Mouse (Mus musculus): ENCODE measurements around the gene Dct.

DNA sequence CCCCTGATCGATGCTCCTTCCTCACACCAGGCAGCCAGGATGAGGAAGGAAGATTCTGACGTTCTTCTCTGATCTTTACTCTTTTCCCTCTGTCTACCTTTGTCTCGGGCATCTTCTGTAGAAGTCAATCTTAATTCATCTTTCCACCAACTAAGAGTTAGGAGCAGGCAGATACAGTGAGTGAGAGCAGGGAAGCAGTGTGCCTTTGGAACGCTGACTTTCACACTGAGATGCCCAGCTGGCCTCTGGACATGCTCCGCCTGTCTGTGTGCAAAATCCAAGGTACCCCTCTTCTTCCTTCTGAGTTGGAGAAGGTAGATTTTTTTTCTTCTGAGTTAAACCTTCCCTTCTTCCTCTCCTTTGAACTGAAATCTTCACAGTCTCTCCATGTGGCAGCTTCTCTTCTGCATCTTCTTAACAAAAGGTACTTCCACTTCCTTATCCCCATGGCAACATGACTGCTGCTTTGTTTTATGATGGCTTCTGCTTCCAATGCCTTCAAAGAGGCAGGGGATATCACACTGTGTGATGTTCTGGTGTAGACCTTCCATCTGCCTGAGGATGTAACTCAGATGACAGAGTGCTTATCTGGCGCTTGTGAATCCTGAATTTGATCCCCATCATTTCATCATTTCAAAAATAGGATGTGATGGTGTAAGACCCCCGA is 9.9 kb upstream of the Dct start:
- TF ChIP-seq CTCF (IDR thresholded peaks at IDR 0.05; ENCODE audit: low read depth) (no peak), EP300 (IDR thresholded peaks at IDR 0.05; ENCODE audit: low read depth) (no peak)

Data from heart, postnatal 0 days (tissue).